Mouse (Mus musculus) CH12F3 (cell line): Measurements from ENCODE around the gene Usp42.

ENCODE experiments used
- in situ Hi-C: fragments of 300-500 bp; cut with MboI; formaldehyde crosslinking; loops from 2 replicates; pipeline ENCODE4 v1.14.3; 2020; ENCODE audit warnings: low sequenced_read_pairs

The Usp42 gene

DNA sequence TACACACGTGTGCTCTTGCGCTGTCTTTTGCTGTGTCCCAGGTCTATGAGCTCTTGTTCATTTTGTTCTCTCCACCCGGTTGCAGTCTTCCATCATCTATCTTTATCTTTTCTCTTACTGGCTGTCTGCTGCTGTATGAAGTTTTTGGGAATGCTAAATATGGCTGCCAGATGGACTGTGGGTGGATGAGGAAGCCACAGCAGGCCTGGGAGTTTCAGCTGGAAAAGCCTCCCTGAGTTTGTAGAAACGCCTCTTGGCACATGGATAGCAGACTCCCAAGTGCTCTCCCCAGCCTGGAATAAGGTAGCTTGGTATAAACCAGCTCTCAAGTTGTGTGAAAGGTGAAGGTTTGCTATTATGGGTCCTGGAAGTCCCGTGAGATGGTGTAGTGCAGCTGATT lies 41.2 kb downstream of the Usp42 start:
- in situ Hi-C loops: no loop called here

DNA sequence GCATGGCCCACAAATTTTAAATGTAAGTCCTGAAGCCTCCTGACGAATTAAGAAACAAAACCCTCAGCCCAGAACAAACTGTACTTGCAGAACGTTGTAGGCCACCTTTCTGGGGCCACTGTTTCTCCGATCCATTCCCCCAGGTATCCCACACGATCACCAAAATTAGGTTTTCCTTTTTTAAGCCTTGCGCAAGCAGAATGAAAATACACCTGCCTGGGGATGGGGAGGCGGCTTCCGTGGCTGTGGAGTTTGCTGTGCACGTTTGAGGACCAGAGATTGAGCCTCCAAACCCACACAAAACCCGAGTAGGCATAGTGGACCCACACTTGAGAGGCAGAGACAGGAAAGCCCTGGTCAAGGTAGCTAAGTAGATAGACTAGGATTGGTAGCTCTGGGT lies 41.7 kb downstream of the Usp42 start:
- in situ Hi-C loops: no loop called here

DNA sequence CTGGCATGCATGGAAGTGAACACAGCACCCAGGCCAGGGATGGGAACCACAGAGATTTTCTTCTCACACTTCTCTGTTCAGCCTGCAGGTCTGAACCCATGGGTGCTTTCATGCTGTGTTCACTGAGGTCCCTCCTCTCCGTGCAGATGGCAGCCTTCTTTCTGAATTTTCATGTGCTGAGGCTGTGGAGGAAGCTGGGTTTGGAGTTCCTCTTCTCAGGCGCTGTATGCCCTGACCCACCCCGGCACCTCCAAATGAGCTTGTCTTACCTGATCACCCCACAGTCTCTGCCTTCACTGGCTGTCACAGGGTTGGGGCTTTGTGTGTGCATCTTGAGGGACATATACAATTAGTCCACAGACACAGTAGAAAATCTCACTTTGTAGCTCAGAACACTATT lies 44.5 kb downstream of the Usp42 start:
- in situ Hi-C loops: no loop called here

DNA sequence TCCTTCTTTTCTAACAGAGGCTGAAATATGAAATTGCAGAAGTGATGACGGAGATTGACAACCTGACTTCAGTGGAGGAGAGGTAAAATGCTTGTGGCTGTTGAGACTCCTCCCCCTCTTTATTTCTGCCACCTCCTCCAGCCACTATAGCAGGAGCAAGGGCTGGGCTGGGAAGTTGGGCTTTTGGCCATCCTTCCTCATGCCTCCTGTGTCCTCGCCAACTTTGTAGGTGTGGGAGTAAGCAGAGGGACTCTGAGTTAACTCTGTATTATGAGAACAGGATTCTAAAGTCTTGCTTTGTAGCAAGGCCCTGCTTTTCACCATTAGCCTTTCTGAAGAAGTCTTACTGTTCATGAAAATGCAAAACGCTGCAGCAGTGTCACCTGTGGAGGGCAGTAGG lies 45.6 kb downstream of the Usp42 start:
- in situ Hi-C loops: no loop called here

DNA sequence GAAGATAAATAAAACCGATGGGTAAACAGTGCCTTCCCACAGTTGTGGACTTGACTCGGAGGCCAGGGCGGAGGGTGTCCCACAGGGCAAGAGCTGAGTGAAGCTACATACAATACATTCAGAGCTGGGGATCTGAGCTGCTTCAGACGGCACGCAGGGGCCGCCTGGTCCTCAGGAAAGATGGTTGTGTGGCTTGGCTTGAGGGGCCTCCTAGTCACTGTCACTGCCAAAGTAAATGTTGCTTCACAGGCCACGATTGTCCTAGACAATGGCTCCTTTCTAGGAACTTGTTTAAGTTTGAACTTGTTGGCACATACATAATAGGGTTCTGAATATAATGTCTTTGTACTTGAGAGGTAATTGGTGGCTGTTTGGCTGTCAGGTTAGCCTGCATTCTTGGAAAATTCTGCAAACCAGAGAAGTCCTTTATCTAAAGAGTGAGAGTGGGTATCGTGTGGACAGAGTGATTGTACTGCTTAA lies 47.1 kb downstream of the Usp42 start:
- in situ Hi-C loops: no loop called here

DNA sequence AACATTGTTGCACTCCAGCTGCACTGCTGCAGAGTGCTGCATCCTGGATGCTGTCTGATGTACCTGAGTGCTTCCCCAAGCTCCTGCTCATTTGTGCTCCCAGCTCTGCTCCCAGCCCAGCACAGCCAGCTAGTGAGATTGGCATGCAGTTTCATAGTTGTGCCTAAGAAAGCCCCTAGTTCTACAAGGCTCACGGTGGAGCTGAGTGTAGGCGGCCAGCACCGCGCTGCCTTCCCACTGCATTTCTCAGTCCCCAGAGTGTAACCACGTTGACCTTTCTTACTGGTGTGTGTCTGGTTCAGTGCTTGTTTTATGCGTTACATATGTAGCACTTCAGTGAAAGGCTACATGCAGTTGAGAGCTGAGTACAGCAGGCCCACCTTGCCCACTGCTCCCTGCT lies 48.4 kb downstream of the Usp42 start:
- in situ Hi-C loops: no loop called here

DNA sequence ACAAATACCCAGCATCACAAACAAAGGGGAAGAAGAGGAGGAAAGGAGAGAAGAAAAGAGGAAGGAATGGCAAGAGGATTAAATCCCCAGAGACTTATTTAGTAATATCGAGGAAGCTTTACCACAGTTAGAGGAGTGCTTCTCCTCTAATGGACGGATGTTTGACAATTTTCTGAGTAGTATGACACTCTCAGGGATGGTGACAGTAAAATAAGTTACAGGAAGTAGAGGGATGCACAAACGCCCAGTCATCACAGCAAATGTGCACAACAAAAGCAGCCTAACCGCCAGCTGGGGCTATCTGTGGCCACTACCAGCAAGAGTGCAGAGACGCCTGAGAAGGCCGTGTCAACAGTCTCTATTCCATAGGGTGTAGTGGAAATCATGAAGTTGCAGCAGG lies 52.4 kb downstream of the Usp42 start:
- in situ Hi-C loops: no loop called here

DNA sequence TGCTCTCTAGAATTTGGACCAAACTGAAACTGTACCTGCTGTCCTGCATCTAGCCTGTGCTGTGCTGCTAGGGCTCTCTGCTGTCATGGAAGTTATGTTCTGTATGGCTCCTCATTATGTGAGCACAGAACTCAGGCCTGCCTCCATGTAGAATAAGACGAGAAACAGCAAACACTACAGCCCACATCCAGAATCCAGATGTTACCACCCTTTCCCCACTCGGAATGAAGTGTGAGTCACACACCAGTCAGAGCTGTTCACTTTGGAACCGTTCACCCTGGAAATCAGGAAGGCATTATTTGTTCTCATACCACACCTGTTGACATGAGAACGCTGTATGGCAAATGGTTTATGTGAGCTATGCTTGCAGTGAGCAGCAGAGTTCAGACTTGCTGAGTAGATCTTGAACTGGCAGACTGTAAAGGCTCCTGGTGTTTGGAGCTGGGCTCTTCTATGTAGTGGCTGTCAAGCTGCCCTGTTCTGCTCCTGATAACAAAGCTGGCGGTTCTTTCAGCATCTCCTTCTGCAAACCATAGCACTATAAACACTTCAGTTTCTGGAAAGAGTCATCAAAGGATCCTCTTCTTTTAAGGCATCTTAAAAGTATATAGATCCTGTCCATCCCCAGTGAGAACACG lies 53.3 kb downstream of the Usp42 start:
- in situ Hi-C loops: no loop called here

DNA sequence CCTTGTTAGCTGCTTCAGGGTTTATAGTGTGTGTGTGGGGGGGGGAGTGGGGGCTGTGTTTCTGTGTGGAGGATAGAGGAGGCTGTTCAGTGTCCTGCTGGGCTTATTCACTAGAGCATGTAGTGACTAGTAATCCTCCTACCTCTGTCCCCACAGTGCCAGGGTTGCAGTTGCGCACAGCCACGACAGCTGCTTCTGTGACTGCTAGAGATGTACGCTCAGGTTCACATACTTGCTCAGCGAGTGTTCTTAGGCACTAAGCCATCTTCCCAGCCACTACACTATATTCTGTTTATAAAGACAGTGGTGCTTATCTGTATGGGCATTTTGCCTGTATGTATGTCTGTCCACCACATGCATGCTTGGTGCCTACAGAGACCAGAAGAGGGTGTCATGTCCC lies 54.7 kb downstream of the Usp42 start:
- in situ Hi-C loops: no loop called here

DNA sequence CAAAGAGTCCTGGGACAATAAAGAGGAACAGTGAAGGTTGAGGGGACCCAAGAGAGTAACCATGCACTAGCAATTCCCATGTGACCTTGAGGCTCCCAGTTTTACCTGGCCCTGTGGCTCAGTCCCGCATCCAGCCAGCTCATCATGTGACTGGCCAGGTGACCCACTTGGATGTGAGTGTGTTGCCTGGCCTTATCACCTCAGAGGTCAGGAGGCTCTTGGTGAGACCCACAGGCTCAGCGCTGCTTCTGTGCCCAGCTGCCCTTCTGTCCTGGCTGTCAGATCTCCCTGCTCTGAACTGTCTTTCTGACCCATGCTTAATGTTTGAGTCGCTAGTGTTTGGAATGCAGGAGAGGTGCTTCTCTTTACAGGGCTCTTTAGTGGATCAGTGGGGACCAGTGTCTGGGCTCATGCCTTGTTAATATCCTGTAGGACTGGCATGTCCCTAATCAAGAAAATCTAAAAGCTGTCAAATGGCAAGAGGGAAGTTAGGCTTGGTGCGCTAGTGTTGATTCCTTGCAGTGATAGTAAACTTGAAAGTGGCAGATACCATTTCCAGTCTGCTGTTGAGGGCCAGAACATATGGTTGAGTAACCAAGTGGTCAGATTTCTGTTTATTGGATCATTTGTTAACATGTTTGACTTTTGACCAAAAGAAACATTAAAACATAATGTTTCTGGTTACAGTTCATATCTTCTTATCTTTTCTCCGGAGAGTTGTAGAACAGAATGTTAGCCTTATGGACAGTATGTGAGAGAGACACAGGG lies 55.7 kb downstream of the Usp42 start:
- in situ Hi-C loops: no loop called here

DNA sequence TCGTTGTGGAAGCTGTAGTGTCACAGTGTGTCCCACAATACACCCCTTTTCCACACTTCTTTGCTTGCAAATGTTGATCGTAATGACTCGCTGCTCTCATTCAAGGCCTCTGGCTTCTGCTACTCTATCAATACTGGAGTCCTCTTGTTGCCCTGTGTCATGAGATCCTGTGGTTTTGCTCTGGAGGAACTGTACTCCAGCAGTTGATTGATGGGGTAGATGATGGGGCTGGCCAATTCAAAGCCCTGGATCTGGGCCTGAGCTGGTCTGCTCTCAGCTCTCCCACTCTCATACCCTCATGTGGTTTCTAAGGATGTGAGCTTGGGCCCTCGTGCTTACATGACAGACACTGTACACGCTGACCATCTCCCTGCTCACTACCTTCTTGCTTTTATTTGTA lies 57.5 kb downstream of the Usp42 start:
- in situ Hi-C loops: no loop called here

DNA sequence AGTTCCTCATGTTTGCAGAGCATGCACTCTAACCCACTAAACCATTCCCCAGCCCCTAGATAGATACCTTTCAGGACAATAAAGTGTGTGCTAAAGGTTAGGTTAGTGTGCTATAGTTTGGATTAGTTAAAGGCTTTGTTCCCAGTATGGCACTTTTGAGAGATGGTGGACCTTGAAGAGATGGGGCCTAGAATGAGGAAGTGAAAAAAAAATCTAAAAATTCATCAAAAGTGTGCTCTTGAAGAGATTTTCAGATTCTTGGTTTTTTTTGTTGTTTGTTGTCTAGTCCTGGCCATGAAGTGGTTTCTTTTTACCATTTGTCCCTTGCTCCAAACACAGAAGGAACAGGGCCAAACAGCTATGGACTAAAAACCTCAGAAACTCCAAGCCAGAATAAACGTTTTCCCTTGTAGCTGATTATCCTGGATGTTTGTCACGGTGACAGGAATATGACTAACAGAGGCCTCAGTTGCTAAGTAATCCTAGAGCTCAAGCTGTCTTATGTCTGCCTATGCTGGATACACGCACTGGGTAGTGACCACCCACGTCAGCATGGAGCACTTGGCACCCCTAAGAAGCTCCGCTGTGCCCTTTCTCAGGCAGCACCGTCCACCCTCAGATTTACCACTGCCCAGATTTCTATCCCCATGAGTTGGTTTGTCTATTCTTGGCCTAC lies 61.2 kb downstream of the Usp42 start:
- in situ Hi-C loops: no loop called here

DNA sequence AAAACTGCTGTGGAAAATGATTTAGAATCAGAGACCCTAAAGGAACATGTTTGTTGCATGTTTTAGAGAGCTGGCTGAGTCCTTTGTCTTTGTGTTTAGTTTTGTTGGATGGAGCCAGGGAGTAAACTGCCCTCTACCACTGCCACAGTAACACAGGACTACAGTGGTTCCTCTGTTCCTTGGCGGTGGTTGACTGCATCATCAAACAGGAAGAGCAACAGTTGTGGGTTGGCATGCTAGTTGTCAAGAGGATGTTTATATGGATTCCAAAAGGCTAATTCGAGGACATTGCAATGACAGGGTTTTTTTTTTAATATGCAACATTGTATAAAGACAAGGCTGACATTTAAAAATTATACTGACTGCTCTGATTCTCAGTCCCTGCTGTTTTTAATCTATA lies 62.2 kb downstream of the Usp42 start:
- in situ Hi-C loops: no loop called here

DNA sequence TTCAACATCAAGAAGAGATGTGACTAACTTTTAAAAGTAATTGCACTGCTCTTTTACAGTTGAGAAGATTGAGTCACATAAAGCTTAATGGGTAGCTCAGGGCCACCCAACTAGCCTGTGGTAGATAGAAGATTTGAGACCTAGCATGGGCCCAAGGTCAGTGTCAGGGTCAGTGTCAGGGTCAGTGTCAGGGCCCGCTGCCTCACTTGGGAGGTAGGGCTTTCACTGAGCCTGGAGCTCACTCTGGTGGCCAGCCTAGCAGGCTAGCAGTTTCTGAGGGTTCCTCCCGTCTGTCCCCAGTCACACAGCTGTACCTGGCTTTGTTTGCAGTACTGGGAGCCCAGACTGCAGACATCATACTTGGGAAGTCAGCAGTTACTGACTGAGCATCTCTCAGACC lies 62.7 kb downstream of the Usp42 start:
- in situ Hi-C loops: no loop called here

DNA sequence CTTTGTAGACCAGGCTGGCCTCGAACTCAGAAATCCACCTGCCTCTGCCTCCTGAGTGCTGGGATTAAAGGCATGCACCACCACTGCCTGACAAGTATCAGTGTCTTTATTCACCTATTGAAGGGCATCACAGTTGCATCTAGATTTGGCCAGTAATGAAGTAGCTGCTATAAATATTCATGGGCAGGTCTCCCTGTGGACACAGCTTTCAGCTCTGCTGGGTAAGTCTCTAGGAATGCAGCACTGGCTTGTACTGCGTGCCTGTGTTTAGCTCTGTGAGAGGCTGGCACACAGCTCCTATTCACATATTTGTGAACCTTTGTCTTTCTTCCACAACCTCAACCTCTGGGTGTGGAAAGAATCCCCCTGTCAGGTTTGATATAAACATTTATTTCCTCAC lies 63.2 kb downstream of the Usp42 start:
- in situ Hi-C loops: no loop called here

DNA sequence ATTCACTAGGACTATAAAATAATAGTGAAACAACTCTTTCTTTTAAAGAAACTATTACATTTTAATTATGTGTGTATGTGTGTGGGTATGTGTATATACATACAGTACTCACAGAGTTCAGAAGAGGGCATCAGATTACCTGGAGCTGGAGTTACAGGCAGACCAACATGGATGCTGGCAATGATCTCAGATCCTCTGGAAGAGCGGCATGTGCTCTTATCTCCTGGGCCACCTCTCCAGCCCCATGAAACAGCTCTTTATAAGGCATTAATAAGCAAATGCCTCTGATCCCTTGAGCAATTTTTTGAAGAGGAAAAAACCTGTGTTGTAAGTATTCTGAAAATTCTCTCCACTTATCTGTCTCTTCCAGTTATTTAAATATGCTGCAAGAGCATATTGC lies 66.1 kb downstream of the Usp42 start:
- in situ Hi-C loops: no loop called here

DNA sequence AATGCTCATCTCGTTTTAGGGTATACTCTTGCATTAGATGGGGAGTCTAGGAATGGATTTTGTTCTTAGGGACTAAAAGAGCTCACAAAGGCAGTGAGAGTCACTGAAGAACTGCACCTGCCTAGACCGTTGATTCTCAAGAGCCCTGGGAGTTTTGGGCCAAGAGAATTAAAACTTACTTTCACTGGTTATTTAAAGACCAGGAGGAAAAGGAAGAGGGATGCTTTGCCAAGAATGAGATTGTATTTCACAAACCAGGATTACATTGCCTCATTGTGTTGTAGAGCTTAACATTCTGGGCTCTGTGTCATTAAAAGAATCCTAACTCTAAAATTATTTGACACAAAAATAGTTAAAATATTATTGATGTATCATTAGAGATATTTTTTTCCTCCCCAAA lies 66.5 kb downstream of the Usp42 start:
- in situ Hi-C loops: no loop called here

DNA sequence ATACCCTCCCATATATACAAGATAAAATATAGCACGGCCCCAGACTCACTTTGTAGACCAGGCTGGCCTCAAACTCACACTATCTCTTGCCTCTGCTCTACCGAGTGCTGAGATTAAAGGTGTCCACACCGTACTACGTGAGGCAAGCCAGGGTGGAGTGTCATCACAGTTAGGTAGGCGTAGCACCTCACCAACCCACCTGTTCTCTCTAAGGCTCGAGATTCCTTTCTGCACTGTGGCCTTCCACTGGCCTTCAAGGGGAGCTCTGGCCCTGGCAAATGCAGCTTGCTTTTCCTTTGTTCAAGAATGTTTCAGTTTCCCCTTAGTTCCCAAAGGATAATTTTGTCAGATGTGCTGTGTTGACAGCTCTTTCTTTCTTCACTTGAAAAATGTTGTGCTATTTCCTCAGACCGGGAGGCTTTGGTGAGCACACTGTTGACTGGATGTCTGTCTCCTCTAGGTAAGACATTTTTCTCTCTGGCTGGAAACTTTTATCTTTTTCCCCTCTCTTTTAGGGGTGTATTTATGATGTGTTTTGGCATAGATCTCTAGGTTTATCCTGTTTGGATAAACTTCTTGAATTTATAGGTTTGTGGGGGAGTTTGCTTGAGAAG lies 68.9 kb downstream of the Usp42 start:
- in situ Hi-C loops: no loop called here
